Mouse (Mus musculus): ENCODE results near the gene Olfr1046. TPM values are rescaled to one million over a fixed set of nuclear protein-coding genes. Genes with fewer than 3 reads are reported as not detected.

Olfr1046 gene
- total and polyA plus RNA-seq, 3 experiments: not detected

- H3K9ac ChIP-seq (ENCODE audit: control insufficient read depth, low read depth, low read length, poor library complexity, severe bottlenecking): no peak overlapping the region
Measured at GRCm38 (mm10) chr2:86179950-86180349, 39.2 kb downstream of the Olfr1046 start.

GRCm38 (mm10) chr2:86177720-86178119 lies 41.4 kb downstream of the Olfr1046 start, which contains the start of gene Olfr1044:
Gene Olfr1044, minus strand, starts transcription at chr2:86177820.
- no peak for DNase-seq (ENCODE audit: low read depth, low spot score)
- H3K9me3 ChIP-seq (replicated peaks; ENCODE audit: insufficient read depth, low read length): no peaks in the 10 kb centered on the region
- H3K4me1 ChIP-seq (ENCODE audit: control insufficient read depth in 1 of 2, insufficient read depth in 2 of 2, low read length in 2 of 2): no peaks in the 10 kb centered on the region
- no peaks in the 10 kb centered on the region for H3K79me2 ChIP-seq (ENCODE audit: control insufficient read depth, insufficient read depth, low read length, poor library complexity)
- no peak within 1 kb of the TSS for H3K9ac ChIP-seq (ENCODE audit: control insufficient read depth, low read depth, low read length, poor library complexity, severe bottlenecking)
- no peak within 1 kb of the TSS for H3K4me3 ChIP-seq (ENCODE audit: control insufficient read depth in 1 of 2, insufficient read depth in 1 of 2, low read depth in 2 of 2, low read length in 2 of 2)
- no peak within 1 kb of the TSS for H3K27ac ChIP-seq (ENCODE audit: control insufficient read depth, low read depth, low read length)
- TF ChIP-seq CTCF (IDR thresholded peaks at IDR 0.05 in 2 of 3, conservative IDR thresholded peaks at IDR 0.05 in 1 of 3; ENCODE audit: control insufficient read depth in 1 of 3, insufficient read depth in 1 of 3, low read depth in 2 of 3, low read length in 3 of 3, poor library complexity in 1 of 3, severe bottlenecking in 1 of 3): no peak
- no peak for TF ChIP-seq MYB (IDR thresholded peaks at IDR 0.05; ENCODE audit: low read depth, low read length)
- TF ChIP-seq JUND (IDR thresholded peaks at IDR 0.05; ENCODE audit: low read depth, low read length): no peak
- no peak for TF ChIP-seq USF2 (IDR thresholded peaks at IDR 0.05; ENCODE audit: borderline replicate concordance in 1 of 2, insufficient read depth in 1 of 2, low read depth in 1 of 2, low read length in 2 of 2)
- no peak for TF ChIP-seq NRF1 (IDR thresholded peaks at IDR 0.05; ENCODE audit: insufficient read depth, low read depth, low read length, poor library complexity, severe bottlenecking)
- TF ChIP-seq MAX (IDR thresholded peaks at IDR 0.05; ENCODE audit: low read length): no peak
- TF ChIP-seq MXI1 (IDR thresholded peaks at IDR 0.05; ENCODE audit: low read depth, low read length): no peak
- no peak for TF ChIP-seq UBTF (IDR thresholded peaks at IDR 0.05; ENCODE audit: borderline replicate concordance, insufficient read depth, low read depth, low read length)
- no peak for TF ChIP-seq RCOR1 (IDR thresholded peaks at IDR 0.05; ENCODE audit: low read depth, low read length)
- no peaks in the 10 kb centered on the region for H3K27me3 ChIP-seq (ENCODE audit: control insufficient read depth in 1 of 2, insufficient read depth in 2 of 2, low read length in 2 of 2)
- no peaks in the 10 kb centered on the region for H3K36me3 ChIP-seq (ENCODE audit: control insufficient read depth in 1 of 2, insufficient read depth in 2 of 2, low read length in 2 of 2)

More at GRCm38 (mm10) chr2:86179950-86180349, 39.2 kb downstream of the Olfr1046 start:
- no peaks in the 10 kb centered on the region for H3K27me3 ChIP-seq (ENCODE audit: control insufficient read depth in 1 of 2, insufficient read depth in 2 of 2, low read length in 2 of 2)
- H3K79me2 ChIP-seq (ENCODE audit: control insufficient read depth, insufficient read depth, low read length, poor library complexity): no peaks in the 10 kb centered on the region
- no peaks in the 10 kb centered on the region for H3K9me3 ChIP-seq (replicated peaks; ENCODE audit: insufficient read depth, low read length)
- H3K4me1 ChIP-seq (ENCODE audit: control insufficient read depth in 1 of 2, insufficient read depth in 2 of 2, low read length in 2 of 2): no peaks in the 10 kb centered on the region
- DNase-seq (ENCODE audit: low read depth, low spot score): no peak
- no peak overlapping the region for H3K27ac ChIP-seq (ENCODE audit: control insufficient read depth, low read depth, low read length)
- H3K4me3 ChIP-seq (ENCODE audit: control insufficient read depth in 1 of 2, insufficient read depth in 1 of 2, low read depth in 2 of 2, low read length in 2 of 2): no peak overlapping the region
- TF ChIP-seq HCFC1 (IDR thresholded peaks at IDR 0.05; ENCODE audit: low read depth, low read length) (no peak), ZNF384 (IDR thresholded peaks at IDR 0.05; ENCODE audit: low read depth, low read length) (no peak), GABPA (IDR thresholded peaks at IDR 0.05; ENCODE audit: low read depth, low read length) (no peak), UBTF (IDR thresholded peaks at IDR 0.05; ENCODE audit: borderline replicate concordance, insufficient read depth, low read depth, low read length) (no peak), MEF2A (IDR thresholded peaks at IDR 0.05; ENCODE audit: extremely low read depth, insufficient replicate concordance, low read depth, low read length, poor library complexity, severe bottlenecking) (no peak), TAL1 (IDR thresholded peaks at IDR 0.05; ENCODE audit: low read length) (no peak), POLR2AphosphoS5 (IDR thresholded peaks at IDR 0.05; ENCODE audit: borderline replicate concordance, low read depth, low read length) (no peak), USF1 (IDR thresholded peaks at IDR 0.05; ENCODE audit: low read depth, low read length) (no peak), TCF12 (IDR thresholded peaks at IDR 0.05; ENCODE audit: low read depth, low read length) (no peak), MXI1 (IDR thresholded peaks at IDR 0.05; ENCODE audit: low read depth, low read length) (no peak), POLR2A (IDR thresholded peaks at IDR 0.05; ENCODE audit: control insufficient read depth in 1 of 2, insufficient read depth in 1 of 2, low read depth in 1 of 2, low read length in 2 of 2, poor library complexity in 1 of 2) (no peak), CTCF (IDR thresholded peaks at IDR 0.05 in 2 of 3, conservative IDR thresholded peaks at IDR 0.05 in 1 of 3; ENCODE audit: control insufficient read depth in 1 of 3, insufficient read depth in 1 of 3, low read depth in 2 of 3, low read length in 3 of 3, poor library complexity in 1 of 3, severe bottlenecking in 1 of 3) (no peak), RCOR1 (IDR thresholded peaks at IDR 0.05; ENCODE audit: low read depth, low read length) (no peak), ETS1 (IDR thresholded peaks at IDR 0.05; ENCODE audit: low read depth, low read length) (no peak), CHD2 (IDR thresholded peaks at IDR 0.05; ENCODE audit: low read length) (no peak), ZC3H11A (IDR thresholded peaks at IDR 0.05; ENCODE audit: low read depth, low read length) (no peak)
- H3K36me3 ChIP-seq (ENCODE audit: control insufficient read depth in 1 of 2, insufficient read depth in 2 of 2, low read length in 2 of 2): no peaks in the 10 kb centered on the region
